Mouse (Mus musculus) inflammation-experienced regulatory T-cells, adult 16 weeks (primary cell): ENCODE results near the gene Gm4070. TPM values are rescaled to one million over a fixed set of nuclear protein-coding genes. Genes with fewer than 3 reads are reported as not detected.

Source experiments
- polyA plus RNA-seq: library from polyadenylated mRNA; unstranded; fragments of 100-300 nt; shearing (Covaris generic); gene quantifications from one replicate; pipeline ENCODE4 v1.2.1, GENCODE M21; 2017

Gene Gm4070
- 297 TPM for polyA plus RNA-seq

GRCm38 (mm10) chr7:105953812-105954211, at the start of gene Gm4070:
Gene Gm4070, minus strand, starts transcription at chr7:105953967.

Other genes starting within 250 kb of the Gm4070 start
- gene Ilk, start 217.4 kb downstream of the Gm4070 start, polyA plus RNA-seq, result 230 TPM
- gene Rrp8, start 216.6 kb downstream of the Gm4070 start, polyA plus RNA-seq, result 40.5 TPM
- gene Taf10, start 209.6 kb downstream of the Gm4070 start, polyA plus RNA-seq, result 20.5 TPM
- 138 TPM for gene Tpp1, start 201.7 kb downstream of the Gm4070 start, polyA plus RNA-seq
- gene Dchs1, start 166.3 kb downstream of the Gm4070 start, polyA plus RNA-seq, result not detected
- gene Mrpl17, start 142.9 kb downstream of the Gm4070 start, polyA plus RNA-seq, result 145 TPM